Mouse (Mus musculus): ENCODE data around the gene Hs3st3a1.
A peak's percentile ranks its signal among the peaks of the same experiment; 100 is the strongest.

DNA sequence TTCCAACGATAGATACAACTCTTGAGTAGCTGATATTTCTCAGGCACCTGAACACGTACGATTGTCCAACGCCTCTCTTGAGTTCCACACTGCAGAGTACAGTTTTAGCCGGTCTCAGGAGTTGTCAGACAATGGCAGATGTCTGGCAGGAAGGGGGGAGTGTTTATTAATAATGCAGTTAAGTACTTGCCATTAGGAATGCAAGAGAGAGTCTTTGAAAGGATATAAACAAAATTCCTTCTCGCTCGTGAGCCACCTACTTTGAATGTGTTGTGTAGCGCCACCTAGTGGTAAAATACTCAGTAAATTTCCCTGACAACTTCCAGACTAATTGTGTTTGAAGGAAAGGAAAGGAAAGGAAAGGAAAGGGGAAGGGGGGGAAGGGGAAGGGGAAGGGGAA lies 7.0 kb downstream of the Hs3st3a1 start:
- TF ChIP-seq POLR2A (IDR thresholded peaks at IDR 0.05; ENCODE audit: borderline replicate concordance, extremely low read depth, low read depth, low read length) (no peak), CTCF (IDR thresholded peaks at IDR 0.05; ENCODE audit: insufficient read depth, low read length) (peak; percentile 30; the same call in 1 of the 2 replicates)
